Mouse (Mus musculus) megakaryocyte, embryonic 14.5 days (primary cell): ENCODE results near the gene Ripply2.

Source experiments
- FLI1 ChIP-seq: IDR thresholded peaks from 2 replicates; pipeline ENCODE4 v1.6.1; 2012; ENCODE audit warnings: low read length, inconsistent platforms, mixed read lengths
- GATA1 ChIP-seq: IDR thresholded peaks from 3 replicates; pipeline ENCODE4 v1.6.1; 2012; ENCODE audit warnings: mixed read lengths, low read length, inconsistent platforms, borderline replicate concordance

- TF ChIP-seq GATA1 (no peak), FLI1 (no peak)
These were observed 9.9 kb upstream of the Ripply2 start for GRCm38 (mm10) chr9:87005435-87005779.
